Mouse (Mus musculus) neural tube, embryonic 10.5 days (tissue): ENCODE measurements at regions not wholly inside any gene's neighbourhood (a gene's known extent, or its start where the extent isn't known, plus 50 kb on each side); places are given as distances from the start of the nearest gene placed in this dataset.

Experiments
- DNase-seq: peaks from one replicate; pipeline ENCODE4 v3.0.0-alpha.2; 2017; ENCODE audit warnings: low spot score; ENCODE audit errors: extremely low spot score

DNA sequence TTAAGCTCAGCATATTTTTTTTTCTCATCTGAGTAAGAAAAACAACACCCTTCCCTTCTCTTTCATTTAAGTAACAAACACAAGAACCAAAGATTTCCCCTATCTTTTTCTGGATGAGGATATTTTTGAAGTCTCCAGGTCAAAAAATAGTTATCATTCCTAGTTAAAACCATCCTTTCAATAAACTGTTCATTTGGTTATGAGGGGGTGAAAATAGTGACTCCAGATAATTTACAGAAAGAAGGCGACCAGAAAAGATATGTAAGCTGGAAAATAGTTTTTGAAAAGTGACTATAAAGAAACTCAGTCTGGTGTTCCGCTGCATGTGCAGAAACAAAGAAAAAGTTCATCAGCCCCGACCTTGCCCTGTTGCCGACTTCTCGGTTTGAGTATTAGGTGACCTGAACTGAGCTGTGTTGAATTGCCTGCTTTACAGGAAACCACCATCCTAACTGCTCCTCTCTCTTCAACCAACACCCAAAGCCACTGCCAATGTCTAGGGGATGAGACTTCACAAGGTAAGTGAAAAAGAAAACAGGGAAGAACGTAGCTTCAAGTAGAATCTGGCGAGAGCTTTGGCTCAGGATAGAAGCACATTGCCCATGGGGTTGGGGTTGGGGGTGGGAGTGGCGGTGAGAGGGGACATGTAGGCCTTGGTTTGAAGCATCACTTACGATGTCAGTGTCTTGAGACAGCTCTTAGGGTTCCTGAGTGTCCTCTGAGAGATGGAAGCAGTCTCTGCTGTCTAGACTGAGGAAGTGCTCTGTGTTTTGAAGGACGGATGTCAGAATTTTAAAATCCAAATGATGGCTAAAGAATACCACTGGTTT is 104.6 kb downstream of the Ube2e3 start:
- no peak for DNase-seq

DNA sequence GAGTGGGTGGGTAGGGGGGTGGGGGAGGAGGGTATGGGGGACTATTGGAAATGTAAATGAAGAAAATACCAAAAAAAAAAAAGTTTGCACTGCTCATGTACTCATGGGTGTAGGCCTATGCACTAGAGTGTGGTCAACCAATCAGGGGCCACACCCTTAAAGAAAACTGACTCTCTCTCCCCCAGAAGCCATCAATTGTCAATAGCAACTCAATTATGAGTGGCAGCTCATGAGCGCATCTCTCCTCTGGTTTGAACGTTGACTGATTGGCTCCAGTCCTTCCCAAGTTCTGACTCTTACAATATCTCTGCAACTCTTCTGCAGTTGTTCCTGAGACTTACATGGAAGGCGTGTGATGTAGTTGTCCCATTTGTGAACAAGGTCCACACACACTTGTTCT is 105.9 kb downstream of the Ube2e3 start:
- no peak for DNase-seq

DNA sequence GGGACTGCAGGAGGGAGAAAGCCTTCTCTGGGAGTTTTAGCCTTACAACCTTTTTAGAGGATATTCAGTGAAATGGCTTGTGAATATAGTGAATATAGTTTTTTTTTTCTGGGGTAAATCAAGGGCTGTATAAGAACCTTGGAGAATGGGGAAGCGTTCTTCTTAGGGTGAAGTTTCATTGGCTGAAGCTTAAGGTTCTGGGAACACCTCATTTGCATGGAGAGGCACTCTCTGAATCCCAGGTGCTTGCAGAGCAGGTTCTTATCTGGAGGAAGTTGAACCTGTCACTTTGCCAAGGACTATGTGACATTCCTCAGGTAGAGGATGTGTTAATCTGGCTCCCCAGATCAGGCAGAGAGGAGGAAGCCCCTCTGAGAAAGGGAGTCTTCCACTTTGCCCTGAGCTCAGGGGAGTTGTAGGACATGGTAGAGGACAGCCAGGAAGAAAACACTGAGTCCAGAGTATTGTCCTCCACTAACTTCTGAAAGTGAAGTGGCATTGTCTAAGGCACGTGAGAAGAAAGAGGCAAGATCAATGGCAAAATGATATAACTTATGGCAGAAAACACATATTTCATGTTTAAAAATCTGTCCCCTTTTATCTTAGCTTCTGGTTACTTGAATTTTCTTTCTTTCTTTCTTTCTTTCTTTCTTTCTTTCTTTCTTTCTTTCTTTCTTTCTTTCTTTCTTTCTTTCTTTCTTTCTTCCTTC is 106.9 kb downstream of the Ube2e3 start:
- DNase-seq = no peak

DNA sequence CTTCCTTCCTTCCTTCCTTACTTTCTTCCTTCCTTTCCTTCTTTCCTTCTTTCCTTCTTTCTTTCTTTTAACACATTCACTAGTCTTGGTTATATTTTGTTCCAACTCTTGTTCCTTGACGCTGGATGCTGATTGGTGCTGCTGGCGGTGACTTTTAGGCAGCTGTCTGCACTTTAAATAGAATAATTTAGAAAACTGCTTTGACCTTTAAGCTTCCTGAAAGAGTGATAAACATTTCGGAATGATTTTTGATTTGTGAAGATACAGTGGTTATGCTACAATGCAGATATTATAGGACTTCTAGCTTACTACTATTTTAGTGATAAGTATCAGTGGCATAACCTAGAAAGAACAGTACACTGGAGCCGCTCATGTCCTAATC is 107.5 kb downstream of the Ube2e3 start:
- no peak for DNase-seq

DNA sequence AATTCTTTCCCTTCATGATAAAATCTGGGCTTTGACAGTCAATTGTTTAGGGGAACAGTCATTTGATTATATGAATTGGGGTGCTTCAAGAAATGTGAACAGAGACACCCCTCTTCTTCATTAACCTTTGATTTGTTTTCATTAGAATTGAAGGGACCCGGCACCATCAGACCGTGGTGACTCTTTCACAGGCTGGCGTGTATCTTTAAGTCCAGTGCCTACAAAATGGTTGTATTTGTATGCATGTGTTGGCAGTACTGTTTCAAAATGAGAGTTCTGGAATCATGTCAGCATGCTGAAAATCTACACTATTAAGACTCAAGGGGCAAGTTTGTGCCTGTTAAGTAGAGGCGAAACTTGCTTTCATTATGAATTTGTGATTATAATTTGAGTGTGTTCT is 108.2 kb downstream of the Ube2e3 start:
- DNase-seq = no peak

DNA sequence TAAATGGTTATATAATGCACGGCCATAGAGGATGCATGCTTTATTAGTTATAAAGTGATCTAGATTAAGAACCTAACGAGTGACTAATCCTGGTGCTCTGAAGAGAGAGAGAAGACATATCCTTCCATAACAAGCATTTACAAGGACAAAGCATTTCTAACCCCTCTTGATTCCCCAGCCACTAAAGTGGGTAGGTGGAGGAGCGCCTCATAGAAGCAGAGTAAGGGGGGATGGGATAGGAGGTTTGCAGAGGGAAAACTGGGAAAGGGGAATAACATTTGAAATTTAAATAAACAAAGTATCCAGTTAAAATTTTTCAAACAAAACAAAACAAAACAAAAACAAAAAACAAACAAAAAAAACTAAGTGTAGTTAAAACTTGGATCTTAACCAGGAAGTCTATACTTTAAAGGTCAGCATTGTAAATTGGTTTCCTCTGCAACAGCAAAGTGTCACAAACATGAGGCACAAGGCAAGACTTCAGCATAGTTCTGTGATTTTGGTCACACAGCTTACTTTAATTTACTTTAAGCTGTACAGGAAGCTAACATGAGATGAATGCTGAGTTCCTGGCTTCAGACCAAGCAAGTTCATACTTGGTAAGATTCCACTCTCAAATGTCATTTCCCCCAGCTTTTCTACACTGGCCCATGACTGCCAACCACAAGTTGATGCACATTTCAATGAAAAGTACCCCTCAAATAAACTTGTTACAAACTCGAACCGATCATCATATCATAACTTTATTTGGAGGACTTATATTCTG is 109.9 kb downstream of the Ube2e3 start:
- DNase-seq = no peak

DNA sequence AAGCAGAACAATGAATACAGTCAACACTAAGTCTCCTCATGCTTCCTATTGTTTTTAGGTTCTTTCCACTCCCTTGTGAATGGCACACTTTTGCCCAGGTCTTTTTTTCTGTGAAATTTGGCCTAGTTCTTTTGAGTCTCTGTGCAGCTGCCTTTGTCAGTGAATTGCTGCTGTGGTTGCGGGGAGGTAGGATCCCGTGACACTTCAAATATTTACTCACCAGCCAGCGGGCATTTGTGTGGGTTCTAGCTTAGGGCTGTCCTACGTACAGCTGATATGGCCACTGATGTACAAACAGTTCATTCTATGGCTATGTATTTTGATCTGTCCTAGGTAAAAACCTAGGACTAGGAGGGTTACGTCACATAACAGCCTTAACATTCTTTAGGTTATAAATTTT is 112.1 kb downstream of the Ube2e3 start:
- no peak for DNase-seq

DNA sequence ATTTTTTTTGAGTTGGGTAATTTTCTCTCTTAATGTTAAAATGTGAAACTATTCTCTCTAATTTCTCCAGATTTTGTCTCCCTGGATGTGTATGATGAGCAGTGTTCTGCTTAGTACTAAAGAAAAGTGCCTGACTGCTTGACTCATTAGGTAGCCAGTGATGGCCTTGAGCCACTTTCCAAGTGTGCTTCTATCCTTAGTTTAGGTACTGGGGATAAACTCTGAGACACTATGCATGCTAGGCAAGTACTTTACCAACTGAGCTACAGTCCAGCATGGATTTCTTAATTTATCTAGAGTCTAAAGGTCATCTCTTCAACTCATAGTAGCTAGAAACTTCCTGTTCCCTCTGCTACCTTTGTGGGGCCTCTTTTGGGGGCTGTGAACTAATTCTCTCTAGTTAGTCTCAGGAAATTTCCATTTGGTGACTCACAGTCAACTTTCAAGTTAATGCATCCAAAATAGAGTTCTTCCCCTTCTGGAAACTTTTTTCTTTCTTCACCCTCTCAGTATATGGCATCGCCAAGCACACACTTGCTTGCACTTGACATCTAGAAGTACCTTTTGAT is 112.8 kb downstream of the Ube2e3 start:
- no peak for DNase-seq

DNA sequence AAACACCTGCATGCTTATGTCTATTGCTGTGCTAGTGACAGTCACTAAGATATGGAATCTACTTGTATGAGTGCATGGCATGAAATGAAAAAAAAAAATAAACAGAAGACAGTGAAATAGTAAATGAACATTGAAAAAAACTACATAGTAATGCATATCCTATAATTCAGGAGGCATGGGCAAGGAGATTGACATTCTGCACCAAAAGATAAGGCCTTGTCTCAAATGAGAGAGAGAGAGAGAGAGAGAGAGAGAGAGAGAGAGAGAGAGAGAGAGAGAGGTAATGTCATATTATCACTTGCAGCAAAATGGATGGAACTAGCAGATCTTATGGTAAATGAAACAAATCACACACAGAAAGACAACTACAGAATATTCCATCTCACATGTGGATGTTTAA is 115.4 kb downstream of the Ube2e3 start:
- no peak for DNase-seq

DNA sequence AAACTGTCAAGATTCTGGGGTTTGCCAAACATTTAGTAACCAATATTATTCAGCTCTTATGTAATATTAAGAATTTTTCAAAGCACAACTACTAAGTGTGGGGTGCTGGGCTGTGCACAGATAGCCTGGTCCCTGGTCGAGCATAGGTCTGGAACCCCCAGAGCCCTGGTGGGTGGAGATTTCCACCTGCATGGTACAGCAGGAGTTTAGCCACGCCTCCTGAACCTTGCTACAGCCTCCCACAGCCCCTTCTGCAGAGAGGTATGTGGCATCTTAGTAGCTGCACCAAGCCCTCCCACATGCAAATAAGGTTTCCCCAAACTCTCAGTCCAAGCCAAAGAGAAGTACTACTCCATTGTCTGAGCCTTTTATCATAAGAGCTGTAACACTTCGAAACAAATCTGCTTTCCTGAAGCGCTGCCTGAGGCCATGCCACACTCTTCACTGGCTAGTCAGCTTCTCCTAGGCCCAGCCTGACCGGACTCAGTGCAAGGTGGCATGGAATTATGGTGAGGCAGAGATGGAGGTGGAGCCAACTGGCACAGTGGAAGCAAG is 116.1 kb downstream of the Ube2e3 start:
- DNase-seq = no peak

DNA sequence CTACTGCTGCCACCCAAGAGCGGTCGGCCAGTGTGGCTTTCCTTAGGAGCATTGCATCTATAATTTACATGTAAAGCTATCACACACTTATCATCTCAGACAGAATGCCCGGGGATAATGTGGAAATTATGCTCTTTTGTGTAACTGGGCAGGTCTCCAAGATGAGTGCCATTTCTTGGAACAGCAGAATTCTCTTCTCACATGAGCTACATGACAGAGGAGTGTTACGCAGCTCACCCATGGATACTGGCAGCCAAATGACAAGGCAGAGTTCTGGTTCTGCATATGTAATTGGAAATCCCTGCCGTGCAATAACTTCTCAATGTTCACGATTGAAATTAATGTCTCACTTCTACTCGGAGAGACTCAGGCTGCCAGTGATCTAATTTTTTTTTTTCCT is 119.1 kb downstream of the Ube2e3 start:
- no peak for DNase-seq

DNA sequence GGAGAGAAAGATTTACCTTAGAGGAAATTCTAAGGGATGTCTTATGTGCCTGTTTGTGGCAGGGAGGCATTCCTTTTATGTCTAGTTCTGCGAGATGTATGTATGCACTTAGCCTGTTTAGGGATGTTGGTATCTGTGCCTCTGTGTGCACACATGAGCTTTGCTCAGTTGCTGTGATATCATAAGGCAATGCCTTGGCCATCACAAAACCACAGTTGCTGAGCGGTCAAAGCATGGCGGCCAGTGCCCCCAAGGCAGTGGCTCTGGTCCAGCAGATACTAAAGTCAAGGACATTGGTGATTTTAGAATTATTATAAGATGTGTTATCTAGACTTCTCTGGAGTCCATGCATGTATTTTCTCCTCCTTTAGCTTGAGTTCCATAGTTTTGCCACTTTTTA is 119.5 kb downstream of the Ube2e3 start:
- DNase-seq = no peak

DNA sequence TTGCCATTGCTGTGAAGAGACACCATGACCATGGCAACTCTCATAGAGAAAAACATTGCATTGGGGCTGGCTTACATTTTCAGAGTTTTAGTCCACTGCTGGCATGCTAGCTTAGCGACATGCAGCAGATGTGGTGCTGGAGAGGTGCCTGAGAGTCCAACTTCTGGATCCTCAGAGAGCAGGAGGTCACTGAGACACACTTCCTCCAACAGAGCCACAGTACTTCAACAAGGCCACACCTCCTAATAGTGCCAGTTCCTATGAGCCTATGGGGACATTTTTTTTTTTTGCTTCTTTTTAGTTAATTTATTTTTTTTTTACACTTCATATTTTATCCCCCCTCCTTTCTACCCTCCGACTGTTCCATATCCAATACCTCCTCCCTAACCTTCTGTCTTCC is 120.3 kb downstream of the Ube2e3 start:
- no peak for DNase-seq

DNA sequence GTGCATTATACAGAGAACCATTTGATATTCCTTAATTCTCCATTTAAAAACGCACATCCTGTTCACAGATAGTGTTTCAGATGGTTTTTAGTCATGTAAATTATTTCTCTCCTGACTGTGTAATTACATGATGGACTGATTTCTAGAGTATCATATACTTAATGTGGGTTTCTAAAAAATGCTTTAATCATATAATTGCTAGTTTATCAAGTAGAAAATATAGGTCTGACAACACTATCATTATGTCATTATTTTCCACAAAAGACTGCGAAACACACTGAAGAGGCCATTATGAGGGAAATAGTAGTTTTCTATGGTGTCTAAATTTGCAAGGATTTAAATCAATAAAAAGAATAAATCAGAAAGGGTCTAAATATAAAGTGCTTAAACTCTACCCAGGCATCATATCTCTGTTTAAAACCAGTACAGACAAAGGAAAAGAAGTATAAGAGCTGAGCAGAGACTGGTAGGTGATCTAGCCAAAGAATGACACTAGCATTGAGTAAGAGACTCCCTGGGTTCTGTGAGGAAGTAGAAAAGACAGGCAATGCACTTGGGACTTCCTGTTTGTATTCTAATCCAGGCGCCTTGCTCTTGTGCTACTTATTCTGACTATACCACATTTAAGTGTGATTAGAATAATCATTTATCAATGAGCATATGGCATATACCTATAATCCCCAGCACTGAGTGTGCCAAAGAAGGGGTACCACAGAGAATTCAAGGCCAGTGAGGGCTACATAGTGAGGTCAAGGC is 127.1 kb downstream of the Ube2e3 start:
- DNase-seq = no peak

DNA sequence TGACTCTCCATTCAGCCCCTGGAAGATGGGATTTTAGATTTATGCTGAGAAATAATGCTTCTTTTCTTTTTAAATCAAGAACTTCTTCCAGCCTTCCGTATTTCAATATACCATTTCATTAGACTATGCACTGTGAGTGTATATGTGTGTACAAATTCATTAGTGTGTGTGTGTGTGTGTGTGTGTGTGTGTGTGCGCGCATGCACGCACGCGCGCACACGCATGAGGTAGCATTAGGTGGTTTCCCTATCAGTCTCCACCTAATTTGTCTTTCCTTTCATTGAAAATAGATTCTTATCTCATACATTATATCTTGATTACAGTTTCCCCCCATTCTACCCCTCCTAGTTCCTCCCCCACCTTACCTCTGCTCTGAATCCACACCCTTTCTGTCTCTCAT is 130.7 kb downstream of the Ube2e3 start:
- DNase-seq = no peak

DNA sequence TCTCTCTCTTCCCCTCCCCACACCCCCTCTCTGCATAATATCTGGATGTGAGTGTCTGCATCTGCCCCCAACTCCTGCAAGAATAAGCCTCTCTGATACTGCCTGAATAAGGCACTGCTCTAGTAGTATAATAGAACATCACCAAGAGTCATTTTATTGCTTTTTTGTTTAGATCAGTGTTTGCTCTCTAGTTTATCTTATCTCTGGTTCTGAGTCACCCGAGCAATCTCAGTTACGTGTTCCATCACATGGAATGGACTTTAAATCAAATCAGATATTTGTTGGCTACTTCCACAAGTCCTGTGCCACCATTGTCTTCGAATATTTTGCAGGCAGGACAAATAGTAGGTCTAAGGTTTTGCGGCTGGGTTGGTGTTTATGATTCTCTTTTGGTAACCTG is 131.5 kb downstream of the Ube2e3 start:
- DNase-seq = no peak

DNA sequence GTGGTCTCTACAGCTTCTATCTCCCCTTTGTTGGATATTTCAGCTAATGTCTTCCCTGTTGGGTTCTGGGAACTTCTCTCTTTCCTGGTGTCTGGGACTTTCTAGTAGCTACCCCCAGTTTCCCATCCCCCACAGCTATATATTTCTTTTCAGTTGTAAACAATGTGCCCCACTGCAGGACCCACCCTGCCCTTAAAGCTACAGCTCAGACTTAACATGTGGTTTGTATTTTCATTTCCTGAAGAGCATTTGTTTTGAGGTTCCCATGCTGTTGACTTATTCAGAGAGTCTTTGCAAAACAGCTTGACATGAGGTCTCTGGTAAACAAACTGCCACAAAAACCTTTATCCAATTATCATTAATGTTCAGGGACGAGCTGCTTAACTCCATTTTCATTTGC is 136.9 kb downstream of the Ube2e3 start:
- no peak for DNase-seq

DNA sequence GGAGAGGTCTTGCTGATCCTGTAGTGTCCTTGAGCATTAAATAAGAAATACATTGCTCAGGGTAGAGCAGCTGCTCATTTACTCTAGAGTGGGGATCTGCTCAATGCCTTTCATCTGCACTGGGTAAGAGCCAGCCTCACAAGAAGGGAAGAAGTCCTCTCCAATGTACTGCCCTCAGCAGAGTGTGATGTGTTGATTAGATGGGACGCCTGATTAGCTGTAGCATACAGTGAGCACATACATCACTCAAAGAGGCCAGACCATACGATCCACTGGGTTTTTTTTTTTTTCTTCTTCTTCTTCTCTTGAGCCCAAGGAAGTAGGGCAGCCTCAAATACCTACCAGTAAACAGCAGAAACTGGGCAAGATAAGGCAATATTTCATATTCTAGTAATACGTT is 140.7 kb downstream of the Ube2e3 start:
- DNase-seq = no peak

DNA sequence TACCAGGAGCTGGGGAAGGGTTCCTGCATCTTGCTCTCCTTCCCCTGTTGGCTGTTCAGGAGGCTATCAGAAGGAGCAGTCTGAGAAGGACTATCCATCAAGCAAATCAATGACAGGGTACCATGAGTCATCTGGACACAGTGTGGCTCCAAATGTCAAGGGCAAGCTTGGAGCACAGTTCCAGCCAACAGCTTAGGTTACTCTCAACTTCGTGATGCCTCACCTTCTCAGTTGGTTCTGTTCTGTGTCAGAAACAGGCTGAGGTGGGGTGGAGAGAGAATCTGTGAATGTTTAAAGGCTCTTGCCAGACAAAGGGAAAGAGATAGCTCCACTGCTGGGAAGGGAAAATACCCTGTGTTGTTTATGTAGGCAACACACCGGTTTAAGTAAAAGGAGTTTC is 141.9 kb downstream of the Ube2e3 start:
- DNase-seq = no peak

DNA sequence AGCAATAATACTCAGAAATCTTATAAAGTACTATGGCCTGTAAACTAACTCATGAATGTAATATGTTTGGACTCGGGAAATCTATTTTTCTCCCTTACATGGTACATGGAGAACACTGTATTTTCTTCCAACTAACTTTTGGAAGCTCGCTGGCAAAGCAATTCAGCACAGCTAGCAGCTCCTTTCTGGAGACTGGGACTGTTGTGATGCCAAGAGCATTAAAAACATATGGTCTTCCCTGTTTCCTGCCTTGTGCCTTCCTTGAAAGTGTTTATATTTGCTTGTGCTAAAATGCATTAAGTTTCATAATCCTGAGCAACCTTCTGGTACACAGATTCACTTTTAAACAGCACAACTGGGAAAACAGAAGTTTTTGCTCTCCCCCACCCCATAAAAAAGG is 142.3 kb downstream of the Ube2e3 start:
- DNase-seq = no peak
